Mouse (Mus musculus): Measurements from ENCODE around the gene Umps.

Umps gene

DNA sequence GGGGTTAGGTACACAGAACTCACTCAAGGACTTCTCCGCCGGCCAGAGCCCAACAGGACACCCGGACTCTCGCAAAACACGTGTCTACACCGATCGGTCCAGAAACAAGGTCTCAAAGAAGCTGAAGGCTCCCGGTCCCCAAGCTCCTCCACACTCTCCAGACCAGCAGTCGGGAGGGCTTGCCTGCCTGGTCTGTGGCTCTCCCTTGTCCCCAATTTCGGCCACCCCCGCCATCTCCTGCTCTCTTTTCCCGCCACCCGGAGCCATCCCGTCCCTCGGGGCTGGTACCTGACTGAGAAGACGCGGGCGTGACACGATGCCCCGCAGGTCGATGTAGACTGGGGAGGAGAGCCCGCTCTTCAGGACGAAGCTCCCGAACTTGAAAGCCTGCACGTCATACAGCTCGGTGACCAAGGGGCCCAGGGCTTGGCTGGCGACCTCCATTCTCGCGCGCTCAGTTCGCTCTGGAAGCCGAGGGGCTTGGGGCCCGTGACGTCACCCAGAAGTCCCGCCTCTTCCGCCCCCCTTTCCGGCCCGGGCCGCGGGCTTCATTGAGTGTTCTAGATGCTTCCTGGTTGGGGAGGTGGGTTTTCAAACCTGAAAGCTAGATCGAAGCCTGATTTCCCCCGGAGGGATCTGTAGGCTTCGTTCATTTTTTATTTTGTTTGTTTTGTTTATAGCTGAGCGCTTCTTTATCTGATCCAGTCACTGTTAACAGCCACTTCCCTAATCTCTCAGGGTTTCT is at the start of gene Umps:
Umps (minus strand) TSS at position 501 of the 745 bp plus-strand sequence.
- peak; percentile 78 to 83 for DNase-seq

DNA sequence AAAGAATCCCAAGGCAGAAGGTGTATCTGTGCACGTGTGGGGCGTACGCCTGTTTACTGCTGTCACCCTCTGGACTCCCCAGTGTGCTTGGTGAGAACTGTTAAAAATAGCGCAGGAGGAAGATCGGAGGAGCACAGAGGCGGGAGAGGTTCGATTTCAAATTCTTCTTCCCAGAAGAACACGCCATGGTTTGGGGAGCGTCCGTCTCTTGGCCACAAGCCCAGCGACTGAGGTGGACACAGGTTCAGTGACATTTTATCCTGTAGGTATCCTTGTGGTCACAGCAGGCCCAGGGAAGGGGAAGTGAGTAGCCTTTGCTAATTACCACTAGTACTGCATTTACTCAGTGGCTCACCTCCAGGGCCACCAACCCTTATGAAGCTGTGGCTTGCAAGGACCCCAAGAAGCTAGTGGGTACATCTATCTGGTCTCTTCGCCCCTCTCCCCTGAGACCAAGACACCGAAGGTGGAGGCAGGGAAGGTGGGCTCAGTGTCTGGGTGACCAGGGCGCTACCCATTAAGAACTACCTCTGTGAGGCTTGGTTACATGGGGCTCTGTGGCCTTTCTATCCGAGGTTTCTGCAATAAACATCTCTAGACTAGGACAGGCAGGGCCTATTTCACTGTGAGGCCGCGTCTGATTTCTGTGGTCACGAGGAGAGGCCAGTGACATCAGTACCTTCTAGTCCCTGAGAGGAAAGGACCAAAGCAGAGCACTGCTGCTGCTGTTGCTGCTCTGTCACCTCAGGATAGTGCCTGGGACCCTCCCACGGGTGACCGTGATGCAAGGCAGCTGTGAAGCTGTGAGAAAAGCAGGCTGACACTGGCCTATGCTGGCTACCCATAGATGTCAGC is 45.4 kb upstream of the Umps start:
- no peak for DNase-seq

DNA sequence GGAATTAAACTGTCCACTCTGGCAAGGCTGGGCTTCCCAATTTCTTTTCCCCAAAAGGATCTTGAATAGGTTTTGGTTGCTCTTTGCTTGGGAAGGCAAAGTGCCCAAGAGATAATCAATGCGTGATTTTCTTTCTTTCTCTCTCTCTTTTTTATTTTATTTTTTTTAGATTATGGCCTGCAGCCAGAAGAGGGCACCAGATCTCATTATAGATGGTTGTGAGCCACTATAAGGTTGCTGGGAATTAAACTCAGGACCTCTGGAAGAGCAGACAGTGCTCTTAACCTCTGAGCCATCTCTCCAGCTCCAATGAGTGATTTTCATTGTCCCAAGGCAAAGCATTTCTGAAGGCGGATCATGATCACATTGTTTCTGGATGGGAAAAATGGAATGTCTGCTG is 42.7 kb upstream of the Umps start:
- DNase-seq, result no peak

DNA sequence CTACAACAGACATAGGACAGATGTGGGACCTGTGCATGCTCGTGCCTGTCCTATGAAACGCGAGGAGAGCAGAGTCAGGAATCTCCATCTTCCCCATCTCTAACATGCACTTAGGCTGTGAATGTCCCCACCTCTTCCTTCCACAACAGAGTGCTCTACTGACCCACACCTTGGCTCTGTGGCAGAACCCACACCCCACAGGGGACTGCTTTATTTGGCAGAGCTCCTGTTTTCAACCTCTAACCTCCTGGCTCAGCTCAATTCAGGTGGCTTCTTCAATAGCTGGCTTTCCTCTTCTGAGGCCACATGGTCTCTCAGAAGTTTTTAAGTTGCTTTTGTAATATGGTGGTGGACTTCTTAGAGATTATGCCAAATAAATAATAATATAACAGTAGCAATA is 39.1 kb upstream of the Umps start:
- DNase-seq, result no peak

DNA sequence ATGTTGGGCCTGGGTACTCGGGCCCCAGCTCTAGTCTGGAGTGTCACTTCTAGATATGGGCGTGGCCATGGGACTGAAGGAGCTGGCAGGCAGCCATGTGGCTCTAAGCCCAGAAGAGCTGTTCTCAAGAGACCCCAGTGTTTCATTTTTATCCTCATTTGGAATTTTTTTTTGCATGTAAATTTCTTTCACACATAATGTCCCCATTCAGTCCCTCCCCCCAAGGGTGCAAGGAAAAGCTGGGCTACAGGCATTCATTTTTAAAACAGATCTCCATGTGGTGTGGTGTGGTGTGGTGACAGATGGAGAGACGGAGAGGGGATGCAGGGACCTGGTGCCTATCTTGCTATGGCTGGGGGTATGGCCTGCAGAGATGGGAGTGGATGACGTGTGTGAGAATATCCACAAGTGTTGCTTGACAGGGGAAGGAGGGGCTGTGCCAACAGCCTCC is 37.3 kb upstream of the Umps start:
- DNase-seq, result no peak

DNA sequence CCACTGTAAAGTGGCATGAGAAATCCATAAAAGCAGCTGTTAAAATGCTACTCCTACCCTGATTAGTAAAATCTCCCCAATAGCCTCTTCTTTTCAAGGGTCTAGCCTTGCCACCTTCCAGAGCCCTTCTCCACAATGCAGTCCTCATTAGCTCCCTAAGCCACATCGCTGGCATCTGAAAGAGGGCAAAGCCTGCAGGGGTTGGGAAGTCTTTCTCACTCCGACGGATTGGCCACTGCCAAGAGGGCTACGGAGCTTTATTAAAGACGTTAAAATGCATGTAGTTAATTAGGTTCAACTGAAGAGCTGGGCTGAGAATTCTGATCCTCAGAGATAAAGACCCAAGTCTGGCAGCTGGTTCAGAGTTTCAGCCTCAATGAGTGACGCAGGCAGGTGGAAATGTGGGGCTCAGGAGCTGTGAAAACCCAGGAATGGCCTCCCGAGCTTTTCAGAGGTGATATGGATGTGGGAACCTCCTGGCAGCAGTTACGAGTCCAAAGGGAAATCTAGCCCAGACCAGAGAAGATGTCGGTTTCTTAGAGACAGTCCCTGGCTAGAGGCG is 36.8 kb upstream of the Umps start:
- DNase-seq, result no peak

DNA sequence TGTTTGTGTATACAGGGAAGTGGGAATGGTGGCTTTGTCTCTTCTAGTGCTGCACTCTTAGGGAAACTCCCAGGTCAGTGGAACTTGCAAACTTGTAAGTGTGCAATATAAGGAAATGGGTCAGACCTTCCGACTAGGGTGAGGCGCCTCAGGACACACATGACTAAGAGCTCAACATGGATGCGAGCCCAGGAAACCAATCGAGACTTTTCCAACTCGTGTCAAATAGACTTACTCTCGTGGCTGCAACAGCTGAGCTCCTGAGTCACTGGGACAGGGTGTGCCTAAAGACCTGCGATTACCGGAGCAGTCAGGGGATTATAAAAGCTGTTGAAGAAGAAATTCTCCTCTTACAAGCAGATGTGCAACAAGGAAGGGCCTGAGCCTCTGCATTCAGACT is 33.9 kb upstream of the Umps start:
- no peak for DNase-seq

DNA sequence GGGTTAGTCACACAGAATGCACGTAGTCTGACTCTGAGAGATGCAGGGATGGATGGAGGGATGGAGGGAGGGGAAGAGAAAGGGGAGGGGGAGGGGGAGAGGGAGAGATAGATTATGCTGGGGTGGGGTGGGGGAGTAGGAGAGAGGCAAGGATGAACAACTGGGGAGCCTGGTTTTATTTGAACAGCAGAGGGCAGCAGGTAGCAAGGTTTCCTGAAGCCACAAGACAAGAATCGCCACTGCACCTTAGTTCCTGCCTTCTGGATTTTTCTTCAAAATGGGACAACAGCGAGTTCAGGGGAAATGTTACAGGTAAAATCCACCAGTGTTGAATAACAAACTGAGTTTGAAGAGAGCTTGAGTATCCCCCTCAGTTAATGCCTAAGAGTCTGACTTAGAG is 32.5 kb upstream of the Umps start:
- no peak for DNase-seq

DNA sequence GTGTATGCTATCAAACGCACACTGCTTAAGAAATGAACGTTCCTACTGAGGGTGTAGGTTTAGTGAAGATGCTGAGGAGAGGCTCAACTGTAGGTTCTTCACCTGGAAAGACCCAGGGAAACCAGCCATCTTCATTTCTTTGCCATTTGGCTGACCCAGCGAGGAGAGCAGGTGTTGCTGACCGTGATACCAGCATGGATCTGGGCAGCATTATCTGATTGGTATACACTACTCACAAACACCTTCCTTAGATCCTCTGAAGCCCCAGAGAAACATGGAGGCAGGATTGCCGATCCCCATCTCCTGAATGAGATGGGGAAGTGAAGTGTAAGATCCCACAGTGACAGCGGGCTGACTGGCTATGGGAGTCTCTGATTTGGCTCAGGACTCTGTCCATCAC is 31.2 kb upstream of the Umps start:
- DNase-seq, result no peak

DNA sequence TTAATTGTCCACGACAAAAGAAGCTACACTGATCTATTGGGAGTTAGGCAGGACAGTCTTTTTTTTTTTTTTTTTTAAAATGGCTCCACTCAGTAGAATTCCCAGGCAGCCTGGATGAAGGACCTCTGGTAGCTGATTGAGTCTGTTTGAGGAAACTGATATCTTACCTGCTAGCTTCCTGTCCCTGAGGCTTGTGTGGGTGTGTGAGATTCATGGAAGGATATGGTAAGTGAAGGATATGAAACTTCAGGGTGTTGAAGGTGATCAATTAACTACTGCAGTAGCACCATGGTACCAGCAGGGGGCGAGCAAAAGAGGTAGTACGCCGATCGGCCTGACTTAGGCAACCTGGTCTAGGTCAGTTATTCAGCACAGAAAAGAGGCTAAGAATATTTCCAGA is 29.2 kb upstream of the Umps start:
- DNase-seq, result peak; percentile 12 to 17

DNA sequence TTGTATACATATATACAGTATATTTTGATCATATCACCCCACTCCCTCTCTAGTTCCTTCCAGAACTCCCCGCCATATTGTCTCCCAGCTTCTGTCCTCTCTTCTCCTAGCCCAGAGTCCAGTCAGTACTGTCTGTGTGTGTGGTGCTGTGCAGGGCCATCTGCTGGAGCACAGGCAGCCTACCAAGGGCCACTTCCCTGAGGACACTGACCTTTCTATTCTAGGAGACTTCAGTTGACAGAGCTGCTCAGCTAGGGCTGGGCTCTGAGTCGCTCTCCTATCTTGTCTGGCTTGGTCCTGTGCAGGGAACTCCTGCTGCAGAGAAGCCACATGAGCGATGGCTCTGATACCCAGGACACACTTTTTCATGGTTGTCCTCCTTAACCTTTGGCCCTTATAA is 28.7 kb upstream of the Umps start:
- no peak for DNase-seq

DNA sequence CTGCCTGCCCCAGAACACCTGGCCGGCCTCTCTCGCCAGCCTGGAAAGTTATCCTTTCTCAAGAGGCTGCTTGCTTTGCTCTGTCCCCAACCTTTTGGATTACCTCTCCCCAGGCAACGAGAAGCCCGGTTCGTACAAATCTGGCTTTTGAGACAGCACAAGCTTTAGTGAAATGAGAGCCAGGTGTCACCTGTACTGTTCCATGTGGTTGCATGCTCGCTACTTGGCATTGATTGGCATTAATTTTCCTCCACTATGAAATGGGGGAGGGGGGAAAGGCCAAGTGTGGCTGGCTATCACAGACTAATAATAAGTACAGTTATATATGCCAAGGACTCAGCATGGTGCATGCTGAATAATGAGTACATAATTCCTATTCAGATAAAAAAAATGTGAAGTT is 27.5 kb upstream of the Umps start:
- DNase-seq, result no peak

DNA sequence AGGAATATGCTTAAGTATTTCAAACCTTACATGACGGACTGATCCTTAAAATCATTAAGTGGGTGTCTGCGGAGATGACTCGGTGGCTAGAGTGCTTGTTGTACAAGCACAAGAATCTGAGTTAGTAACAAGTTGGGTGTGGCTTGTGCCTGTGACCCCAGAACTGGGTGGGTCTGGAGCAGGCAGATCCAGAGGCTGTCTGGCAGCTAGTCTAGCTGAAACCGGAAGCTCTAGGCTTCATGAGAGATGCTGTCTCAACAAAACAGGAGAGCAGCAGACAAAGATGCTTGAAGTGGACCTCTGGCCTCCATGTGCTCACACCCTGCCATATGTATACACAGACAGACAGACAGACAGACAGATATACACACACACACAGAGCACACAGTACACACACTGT is 23.9 kb upstream of the Umps start:
- no peak for DNase-seq

DNA sequence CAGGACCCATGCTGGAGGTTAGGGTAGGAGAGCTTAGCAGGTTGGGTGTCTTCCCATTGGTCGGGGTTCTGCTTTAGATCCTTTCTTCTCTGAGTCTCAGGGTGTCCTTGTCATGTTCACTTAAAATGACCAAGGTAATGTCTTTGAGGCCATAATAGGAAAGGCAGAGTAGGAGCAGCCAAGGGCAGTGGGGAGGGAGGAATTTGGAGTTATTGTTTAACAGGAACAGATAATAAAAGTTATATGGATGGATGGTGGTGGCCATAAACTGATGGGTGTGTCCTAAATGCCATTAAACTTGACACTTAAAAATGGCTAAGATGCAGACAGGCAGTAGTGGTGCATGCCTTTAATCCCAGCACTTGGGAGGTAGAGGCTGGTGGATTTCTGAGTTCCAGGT is 22.3 kb upstream of the Umps start:
- DNase-seq, result no peak

DNA sequence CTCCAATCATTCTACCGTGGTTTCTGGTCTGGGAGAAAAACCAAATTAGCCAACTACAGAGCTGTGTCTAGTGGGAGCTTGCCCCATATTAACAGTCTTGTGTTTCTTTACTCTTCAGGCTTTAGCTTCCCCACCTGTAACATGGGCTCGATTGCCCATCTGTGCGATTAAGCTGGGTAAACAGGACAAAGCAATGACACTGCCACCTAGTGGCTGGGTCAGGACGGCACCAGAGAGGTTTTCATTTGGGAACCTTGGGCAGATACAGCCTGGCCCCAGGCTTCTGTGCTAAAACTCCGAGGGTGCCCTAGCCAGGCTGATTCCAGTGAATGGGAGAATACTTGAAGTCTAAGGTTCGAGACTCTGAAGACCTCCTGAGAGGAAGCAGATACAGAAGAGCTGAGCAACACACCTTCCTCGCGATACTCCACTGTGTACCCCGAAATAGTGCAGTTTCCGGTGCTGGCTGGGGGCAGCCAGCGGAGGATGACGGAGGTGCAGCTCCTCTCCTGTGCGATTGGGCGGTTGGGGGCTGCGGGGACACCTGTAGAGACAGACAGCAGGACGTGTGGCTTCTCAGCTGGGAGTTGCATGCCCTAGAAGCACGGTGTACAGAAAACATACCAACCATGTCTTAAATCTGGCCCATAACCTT is 21.6 kb upstream of the Umps start:
- DNase-seq, result peak; percentile 12 to 15

DNA sequence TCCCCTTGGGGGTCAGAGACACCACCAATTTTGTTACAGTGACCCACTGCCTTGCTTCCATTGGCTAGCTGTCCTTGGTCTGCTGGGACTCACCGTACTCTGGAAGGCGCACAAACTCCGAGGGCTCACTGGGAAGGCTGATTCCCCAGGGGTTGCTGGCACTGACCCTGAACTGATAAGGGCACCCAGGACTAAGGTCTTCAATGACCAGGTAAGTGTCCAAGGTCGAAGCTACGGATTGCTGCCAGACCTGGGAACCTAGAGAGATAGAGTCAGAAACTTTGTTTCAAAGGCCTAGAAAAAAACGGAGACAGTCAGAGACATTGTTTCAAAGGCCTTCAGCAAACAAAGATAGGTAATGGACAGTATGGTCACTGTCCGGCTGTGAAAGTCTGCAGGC is 20.2 kb upstream of the Umps start:
- DNase-seq, result no peak

DNA sequence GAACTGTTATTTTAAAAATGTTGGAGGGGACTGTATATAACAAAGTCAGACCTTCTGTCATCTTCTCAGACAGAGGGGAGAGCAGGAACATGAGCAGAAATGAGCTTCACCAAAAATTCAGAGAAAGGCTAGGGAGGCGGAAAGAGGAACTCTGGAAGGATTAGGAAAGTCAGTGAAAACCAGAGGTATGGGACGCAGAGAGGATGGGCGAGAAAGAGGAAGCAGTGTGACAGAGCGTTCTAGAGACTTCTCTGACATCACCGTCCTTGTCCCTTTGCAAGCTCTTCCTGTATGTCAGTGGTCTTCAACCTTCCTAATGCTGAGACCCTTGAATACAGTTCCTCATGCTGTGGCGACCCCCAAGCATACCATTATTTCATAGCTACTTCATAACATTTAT is 18.5 kb upstream of the Umps start:
- DNase-seq, result no peak

DNA sequence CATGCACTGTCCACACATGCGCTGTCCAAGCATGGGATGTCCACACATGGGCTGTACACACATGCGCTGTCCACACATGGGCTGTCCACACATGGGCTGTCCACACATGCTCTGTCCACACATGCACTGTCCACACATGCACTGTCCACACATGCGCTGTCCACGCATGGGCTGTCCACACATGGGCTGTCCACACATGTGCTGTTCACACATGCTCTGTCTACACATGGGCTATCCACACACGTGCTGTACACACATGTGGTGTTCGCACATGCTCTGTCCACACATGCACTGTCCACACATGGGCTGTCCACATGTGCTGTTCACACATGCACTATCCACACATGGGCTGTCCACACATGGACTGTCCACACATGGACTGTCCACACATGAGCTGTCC is 16.9 kb upstream of the Umps start:
- no peak for DNase-seq

DNA sequence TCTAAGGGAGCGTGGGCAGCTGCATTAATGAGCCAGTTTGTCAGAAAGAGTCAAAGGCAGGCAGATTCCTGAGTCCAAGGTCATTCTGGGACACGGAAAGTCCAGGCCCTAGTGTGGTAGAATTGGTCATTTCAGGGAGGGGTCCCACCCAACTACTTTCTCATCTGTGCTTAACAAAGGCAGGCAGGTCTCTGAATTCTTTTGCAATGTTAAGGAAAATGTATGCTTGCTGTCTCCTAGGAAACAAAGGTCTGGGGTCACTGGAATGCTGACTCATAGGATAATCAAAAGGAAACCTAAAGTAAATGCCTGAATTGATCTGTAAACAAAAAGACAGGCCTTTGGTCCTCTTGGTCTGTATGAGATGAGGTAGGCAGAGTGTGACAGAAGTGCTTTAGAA is 13.0 kb upstream of the Umps start:
- no peak for DNase-seq

DNA sequence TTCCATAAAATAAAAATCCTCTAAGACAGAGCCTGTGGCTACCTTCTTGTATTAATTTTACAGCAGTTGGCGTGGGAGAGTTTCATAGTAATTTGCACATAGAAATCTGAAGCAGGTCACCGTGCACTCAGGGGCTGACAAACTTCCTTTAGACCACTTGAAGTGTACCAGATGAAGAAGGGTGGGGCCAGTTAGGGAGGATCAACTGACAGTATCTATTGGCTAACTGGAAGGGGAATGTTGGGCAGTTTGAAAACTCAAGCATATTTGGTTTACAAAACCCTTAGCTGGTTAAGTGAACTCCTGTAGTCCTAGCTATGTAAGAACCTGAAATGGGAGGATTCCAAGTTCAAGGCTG is 424 bp upstream of the Umps start:
- no peak for DNase-seq

DNA sequence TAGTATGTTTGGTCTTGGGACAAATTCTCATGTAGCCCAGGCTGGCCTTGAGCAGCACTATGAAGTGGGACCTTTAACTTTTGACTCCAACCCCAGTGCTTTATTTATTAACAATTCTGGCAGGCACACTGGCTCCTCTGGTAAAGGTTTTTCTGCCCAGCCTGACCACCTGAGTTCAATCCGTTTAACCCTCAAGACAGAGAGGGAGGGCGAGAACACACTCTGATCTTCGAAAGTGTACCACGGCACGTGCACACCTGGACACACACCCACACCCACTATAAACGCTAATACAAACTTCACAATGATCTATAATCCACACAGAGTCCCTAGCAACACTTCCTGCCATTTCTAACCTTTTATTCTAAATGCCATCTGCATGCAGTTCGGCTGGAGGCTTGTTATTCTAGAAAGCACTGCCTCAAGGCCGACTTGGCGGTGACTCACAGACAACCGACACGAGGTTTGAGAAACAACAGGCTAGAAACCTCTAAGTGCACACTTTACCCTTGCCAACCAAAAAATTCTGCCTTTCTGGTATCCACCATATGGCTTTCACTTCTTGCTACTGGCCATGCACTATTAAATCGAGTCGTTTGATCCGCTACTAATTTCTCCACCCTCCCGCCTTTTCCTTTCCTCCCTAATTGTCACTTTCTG is 830 bp downstream of the Umps start:
- no peak for DNase-seq

DNA sequence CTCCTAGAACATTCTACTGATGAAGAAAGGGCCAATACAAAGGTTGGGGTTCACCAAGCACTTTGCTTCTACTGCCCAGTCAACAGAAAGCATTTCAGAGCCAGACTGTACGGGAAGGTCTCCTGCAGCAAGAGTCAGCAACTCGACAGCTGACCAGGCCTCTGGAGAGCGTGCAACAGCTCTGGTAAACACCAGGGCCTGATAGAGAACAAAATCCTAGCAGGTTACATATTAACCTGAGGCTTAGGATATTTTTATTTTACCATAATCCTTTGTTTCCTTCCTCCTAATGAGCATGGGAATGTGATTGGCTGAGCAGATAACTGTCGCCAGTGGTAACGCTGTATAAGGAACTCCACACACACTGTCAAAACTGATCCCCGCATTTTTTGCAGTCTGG is 3.3 kb downstream of the Umps start:
- no peak for DNase-seq

DNA sequence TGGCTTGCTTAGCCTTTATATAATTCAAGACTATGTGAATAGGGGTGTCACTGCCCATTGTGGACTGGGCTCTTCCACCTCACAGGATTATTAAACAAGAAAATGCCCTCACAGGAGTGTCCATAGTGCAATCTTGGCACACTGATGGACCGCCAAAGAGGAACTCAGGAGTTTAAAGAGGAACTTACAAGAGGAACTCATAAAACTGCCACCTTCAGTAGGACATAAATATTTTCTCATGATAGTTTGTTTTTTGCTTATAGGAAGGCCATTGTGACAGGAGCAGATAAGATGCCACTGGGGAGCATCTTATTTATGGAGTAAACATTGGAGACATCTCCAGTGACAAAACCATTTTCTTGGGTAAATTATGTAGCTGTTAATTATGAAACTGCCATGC is 12.0 kb downstream of the Umps start:
- no peak for DNase-seq
